In the genomic region with DNA sequence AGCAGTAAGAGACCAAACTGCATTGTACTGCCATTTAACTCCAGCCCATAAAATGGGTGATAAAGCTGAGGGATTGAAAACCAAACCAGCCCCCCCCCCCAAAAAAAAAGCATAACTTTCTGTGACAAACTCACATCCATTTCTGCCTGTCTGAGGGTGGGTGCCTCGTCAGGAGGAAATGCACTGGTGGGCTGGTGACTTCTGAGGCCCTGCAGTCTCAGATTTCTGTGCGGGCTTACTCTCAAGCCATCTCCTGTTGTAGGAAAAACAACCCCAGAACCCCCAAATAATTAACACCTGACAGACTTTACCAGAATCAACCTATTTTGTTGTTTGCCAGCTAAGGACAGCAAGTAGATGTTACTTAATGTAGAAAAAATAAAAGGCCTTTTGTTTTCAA, we compare ENCODE assay signal across 20 mouse cellular contexts.
A peak's percentile ranks its signal among the peaks of the same experiment; 100 is the strongest.
DNase-seq lines count a peak whose midpoint lies in the region; ATAC-seq lines count a peak whose summit lies in the region.
"Had no signal": no experiment of that assay in that cellular context is flagged by ENCODE, and none has a peak within 500 bp of the region (broad histone marks: within the 10 kb centered on the region; RNA-seq: fewer than 3 reads in every experiment).

No protein-coding gene starts in this region.

- no peak overlapping the region for H3K4me2 ChIP-seq in hindbrain, embryonic 13.5 days
- no peak overlapping the region for H3K4me2 ChIP-seq in hindbrain, embryonic 11.5 days (replicated peaks; ENCODE audit: low read depth, low read length)
- H3K4me2 ChIP-seq in kidney, embryonic 15.5 days = no peak overlapping the region
- H3K4me2 ChIP-seq in midbrain, embryonic 14.5 days (ENCODE audit: low read length) = no peak overlapping the region
- H3K4me2 ChIP-seq: embryonic facial prominence, embryonic 15.5 days had no signal

- 68% methylated on average over 2 of the region's 2 CpGs for WGBS in hindbrain, embryonic 13.5 days
- WGBS in hindbrain, embryonic 11.5 days = 66% methylated on average over 2 of the region's 2 CpGs
- 26% methylated on average over 2 of the region's 2 CpGs for WGBS in kidney, embryonic 15.5 days
- WGBS in midbrain, embryonic 14.5 days = 87% methylated on average over 2 of the region's 2 CpGs
- 84% methylated on average over 2 of the region's 2 CpGs for WGBS in midbrain, embryonic 10.5 days

- no peak for DNase-seq in hindbrain, embryonic 11.5 days (ENCODE audit: low spot score)
- no peak for DNase-seq in kidney, adult 11 months
- no peak for DNase-seq in midbrain, embryonic 14.5 days
- no peak for DNase-seq in midbrain, embryonic 10.5 days (ENCODE audit: low spot score)
- DNase-seq: adrenal gland, adult 2 months; adrenal gland, postnatal 25 days; cerebellum, adult 18-20 months; cerebellum, adult 9-11 months; cerebellum, postnatal 36 days; gastrocnemius, adult 2 months; gastrocnemius, postnatal 25 days; heart, postnatal 10 days; heart, postnatal 4 days had no signal

- H3K4me1 ChIP-seq in hindbrain, embryonic 13.5 days (replicated peaks) = peaks cover 42% of the 10 kb centered on the region
- no peaks in the 10 kb centered on the region for H3K4me1 ChIP-seq in hindbrain, embryonic 11.5 days (replicated peaks; ENCODE audit: control insufficient read depth, insufficient read depth, low read length)
- peaks cover 25% of the 10 kb centered on the region for H3K4me1 ChIP-seq in kidney, embryonic 15.5 days
- H3K4me1 ChIP-seq in midbrain, embryonic 14.5 days (ENCODE audit: control insufficient read depth, insufficient read depth, low read length) = peaks cover 41% of the 10 kb centered on the region
- peaks cover 19% of the 10 kb centered on the region for H3K4me1 ChIP-seq in midbrain, embryonic 10.5 days

- peak overlapping the region; percentile 56 for H3K27ac ChIP-seq in hindbrain, embryonic 13.5 days
- no peak overlapping the region for H3K27ac ChIP-seq in hindbrain, embryonic 11.5 days (ENCODE audit: low read depth, low read length)
- H3K27ac ChIP-seq in kidney, embryonic 15.5 days = peak overlapping the region; percentile 3; the same call in 1 of the 2 replicates
- peak overlapping the region; percentile 8; the same call in 1 of the 2 replicates for H3K27ac ChIP-seq in midbrain, embryonic 14.5 days (replicated peaks; ENCODE audit: low read depth, low read length)
- H3K27ac ChIP-seq in midbrain, embryonic 10.5 days (replicated peaks) = no peak overlapping the region
- H3K27ac ChIP-seq: embryonic facial prominence, embryonic 15.5 days; forebrain, embryonic 10.5 days; gastrocnemius, adult 2 months had no signal

- H3K36me3 ChIP-seq in hindbrain, embryonic 13.5 days = no peaks in the 10 kb centered on the region
- no peaks in the 10 kb centered on the region for H3K36me3 ChIP-seq in hindbrain, embryonic 11.5 days (ENCODE audit: control insufficient read depth, insufficient read depth, low read length)
- H3K36me3 ChIP-seq in kidney, embryonic 15.5 days = no peaks in the 10 kb centered on the region
- H3K36me3 ChIP-seq in midbrain, embryonic 14.5 days (ENCODE audit: control insufficient read depth, insufficient read depth, low read length) = no peaks in the 10 kb centered on the region
- H3K36me3 ChIP-seq in midbrain, embryonic 10.5 days = no peaks in the 10 kb centered on the region
- H3K36me3 ChIP-seq: embryonic facial prominence, embryonic 15.5 days; forebrain, embryonic 10.5 days had no signal

- H3K27me3 ChIP-seq in hindbrain, embryonic 13.5 days = no peaks in the 10 kb centered on the region
- H3K27me3 ChIP-seq in hindbrain, embryonic 11.5 days (ENCODE audit: control insufficient read depth, insufficient read depth, low read length) = no peaks in the 10 kb centered on the region
- no peaks in the 10 kb centered on the region for H3K27me3 ChIP-seq in kidney, embryonic 15.5 days
- H3K27me3 ChIP-seq in midbrain, embryonic 14.5 days (ENCODE audit: control insufficient read depth, insufficient read depth, low read length) = no peaks in the 10 kb centered on the region
- no peaks in the 10 kb centered on the region for H3K27me3 ChIP-seq in midbrain, embryonic 10.5 days (ENCODE audit: low read depth, poor library complexity, severe bottlenecking)
- H3K27me3 ChIP-seq: CH12.LX; embryonic facial prominence, embryonic 15.5 days had no signal

- no peaks in the 10 kb centered on the region for H3K9me3 ChIP-seq in hindbrain, embryonic 13.5 days
- no peaks in the 10 kb centered on the region for H3K9me3 ChIP-seq in hindbrain, embryonic 11.5 days (ENCODE audit: control insufficient read depth, low read length)
- no peaks in the 10 kb centered on the region for H3K9me3 ChIP-seq in kidney, embryonic 15.5 days (replicated peaks)
- H3K9me3 ChIP-seq in midbrain, embryonic 14.5 days (ENCODE audit: control insufficient read depth, low read length) = no peaks in the 10 kb centered on the region
- H3K9me3 ChIP-seq in midbrain, embryonic 10.5 days (replicated peaks) = no peaks in the 10 kb centered on the region
- H3K9me3 ChIP-seq: embryonic facial prominence, embryonic 15.5 days; forebrain, embryonic 10.5 days had no signal

- H3K9ac ChIP-seq in hindbrain, embryonic 13.5 days = no peak overlapping the region
- H3K9ac ChIP-seq in hindbrain, embryonic 11.5 days (ENCODE audit: low read depth, low read length) = no peak overlapping the region
- no peak overlapping the region for H3K9ac ChIP-seq in kidney, embryonic 15.5 days
- H3K9ac ChIP-seq in midbrain, embryonic 14.5 days (replicated peaks; ENCODE audit: low read length) = no peak overlapping the region
- H3K9ac ChIP-seq: embryonic facial prominence, embryonic 15.5 days had no signal

- no peak overlapping the region for H3K4me3 ChIP-seq in hindbrain, embryonic 13.5 days
- no peak overlapping the region for H3K4me3 ChIP-seq in hindbrain, embryonic 11.5 days (ENCODE audit: low read depth, low read length)
- no peak overlapping the region for H3K4me3 ChIP-seq in kidney, embryonic 15.5 days (replicated peaks)
- no peak overlapping the region for H3K4me3 ChIP-seq in midbrain, embryonic 14.5 days (replicated peaks; ENCODE audit: low read depth, low read length)
- H3K4me3 ChIP-seq in midbrain, embryonic 10.5 days = no peak overlapping the region
- H3K4me3 ChIP-seq: embryonic facial prominence, embryonic 15.5 days; erythroblast, embryonic 14.5 days; forebrain, embryonic 10.5 days; gastrocnemius, adult 2 months had no signal

- ATAC-seq in hindbrain, embryonic 13.5 days (ENCODE audit: low FRiP score) = no peak
- ATAC-seq in hindbrain, embryonic 11.5 days (ENCODE audit: low FRiP score) = no peak
- ATAC-seq in kidney, embryonic 15.5 days (replicated peaks; ENCODE audit: low FRiP score) = peak; percentile 46
- no peak for ATAC-seq in midbrain, embryonic 14.5 days (ENCODE audit: low FRiP score, low TSS enrichment)
- ATAC-seq: forebrain, embryonic 14.5 days had no signal

Comparison
In these comparisons a context has a peak if more than half of its experiments do, and no peak if none do; other contexts are left out.
1. H3K27ac ChIP-seq: peak in hindbrain, embryonic 13.5 days (single experiment), kidney, embryonic 15.5 days (single experiment) and midbrain, embryonic 14.5 days (single experiment); none in hindbrain, embryonic 11.5 days (single experiment) and midbrain, embryonic 10.5 days (single experiment).